26 mouse cellular contexts compared by ENCODE assay signal in the genomic region with DNA sequence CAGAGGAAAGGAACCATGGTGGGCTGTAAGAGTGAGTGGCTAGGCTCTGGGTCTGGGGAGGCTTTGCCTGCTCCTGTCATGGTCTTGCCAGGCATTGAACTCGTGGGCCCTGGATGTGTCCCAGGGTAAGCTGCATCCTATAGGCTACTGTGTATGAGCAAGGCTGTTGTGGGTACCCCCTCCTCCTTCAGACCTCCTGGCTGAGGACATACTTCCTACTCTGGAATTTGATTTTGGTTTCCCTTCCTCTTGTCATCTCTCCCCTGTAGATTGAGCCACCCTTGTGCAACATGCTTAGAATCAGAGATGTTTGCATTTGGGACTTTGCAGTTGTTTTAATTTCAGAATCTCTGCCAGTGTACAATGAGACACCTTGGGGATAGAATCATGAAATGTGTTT.
DNase-seq lines count a peak whose midpoint lies in the region; ATAC-seq and TF ChIP-seq lines count a peak whose summit lies in the region.
"Had no signal": no experiment of that assay in that cellular context is flagged by ENCODE, and none has a peak within 500 bp of the region (broad histone marks: within the 10 kb centered on the region; RNA-seq: fewer than 3 reads in every experiment).

No protein-coding gene starts in this region.

- intact Hi-C loops in heart, postnatal 36 days (cut with DNase I), result no loop called here

- peaks cover 13% of the 10 kb centered on the region; the same call in 1 of the 2 replicates for H3K4me1 ChIP-seq in olfactory bulb, adult 2 months (ENCODE audit: control insufficient read depth, insufficient read depth, low read length)
- no peaks in the 10 kb centered on the region for H3K4me1 ChIP-seq in hindbrain, embryonic 11.5 days (replicated peaks; ENCODE audit: control insufficient read depth, insufficient read depth, low read length)
- H3K4me1 ChIP-seq: embryonic facial prominence, embryonic 13.5 days; forebrain, embryonic 10.5 days; forebrain, embryonic 12.5 days had no signal

- TF ChIP-seq POLR2A in olfactory bulb, adult 2 months (IDR thresholded peaks at IDR 0.05; ENCODE audit: insufficient read depth, low read depth, low read length), result no peak

- peak; percentile 84 for ATAC-seq in granulocyte monocyte progenitor cell, adult 5-6 weeks (replicated peaks; ENCODE audit: poor library complexity, severe bottlenecking)
- peak; percentile 65 for ATAC-seq in megakaryocyte, adult 5-6 weeks (ENCODE audit: poor library complexity, severe bottlenecking)
- no peak for ATAC-seq in hindbrain, embryonic 11.5 days (ENCODE audit: low FRiP score)
- ATAC-seq: activated CD4-positive, CD25-positive, alpha-beta regulatory T cell, adult 4 months; CD4-positive, CD25-positive, alpha-beta regulatory T cell, adult 4 months; forebrain, embryonic 14.5 days; forebrain, embryonic 16.5 days; Patski had no signal

- H3K9ac ChIP-seq in hindbrain, embryonic 11.5 days (ENCODE audit: low read depth, low read length), result no peak overlapping the region
- H3K9ac ChIP-seq: embryonic facial prominence, embryonic 13.5 days; embryonic facial prominence, embryonic 15.5 days; forebrain, embryonic 12.5 days had no signal

- no peaks in the 10 kb centered on the region for H3K27me3 ChIP-seq in hindbrain, embryonic 11.5 days (ENCODE audit: control insufficient read depth, insufficient read depth, low read length)
- H3K27me3 ChIP-seq: CH12.LX; embryonic facial prominence, embryonic 13.5 days; embryonic facial prominence, embryonic 15.5 days; forebrain, embryonic 12.5 days; Patski had no signal

- 77% methylated on average over 1 of the region's 1 CpGs for WGBS in olfactory bulb, adult 2 months
- WGBS in hindbrain, embryonic 11.5 days, result 76% methylated on average over 1 of the region's 1 CpGs

- H3K27ac ChIP-seq in olfactory bulb, adult 2 months (ENCODE audit: insufficient read depth, low read depth, low read length), result peak overlapping the region; percentile 17; the same call in 1 of the 2 replicates
- no peak overlapping the region for H3K27ac ChIP-seq in hindbrain, embryonic 11.5 days (ENCODE audit: low read depth, low read length)
- H3K27ac ChIP-seq: embryonic facial prominence, embryonic 13.5 days; embryonic facial prominence, embryonic 15.5 days; forebrain, embryonic 10.5 days; forebrain, embryonic 12.5 days had no signal

- H3K4me3 ChIP-seq in olfactory bulb, adult 2 months (ENCODE audit: insufficient read depth, low read depth, low read length), result no peak overlapping the region
- no peak overlapping the region for H3K4me3 ChIP-seq in hindbrain, embryonic 11.5 days (ENCODE audit: low read depth, low read length)
- H3K4me3 ChIP-seq: embryonic facial prominence, embryonic 13.5 days; embryonic facial prominence, embryonic 15.5 days; erythroblast, embryonic 14.5 days; forebrain, embryonic 10.5 days; forebrain, embryonic 12.5 days had no signal

- no peaks in the 10 kb centered on the region for H3K36me3 ChIP-seq in hindbrain, embryonic 11.5 days (ENCODE audit: control insufficient read depth, insufficient read depth, low read length)
- H3K36me3 ChIP-seq: forebrain, embryonic 10.5 days; forebrain, embryonic 12.5 days; G1E had no signal

- no peak overlapping the region for H3K4me2 ChIP-seq in hindbrain, embryonic 11.5 days (replicated peaks; ENCODE audit: low read depth, low read length)
- H3K4me2 ChIP-seq: embryonic facial prominence, embryonic 13.5 days; embryonic facial prominence, embryonic 15.5 days; forebrain, embryonic 12.5 days had no signal

- no peak for TF ChIP-seq CTCF in olfactory bulb, adult 2 months (IDR thresholded peaks at IDR 0.05; ENCODE audit: insufficient read depth, low read depth, low read length)

- DNase-seq in hindbrain, embryonic 11.5 days (ENCODE audit: low spot score), result no peak
- no peak for DNase-seq in heart, postnatal 36 days
- DNase-seq: adrenal gland, adult 8-10 months; adrenal gland, postnatal 14 days; adrenal gland, postnatal 36 days; cerebellum, adult 11-12 months; cerebellum, adult 2 months; cerebellum, adult 9-10 months; cerebellum, postnatal 10 days; cerebellum, postnatal 25 days; embryo, embryonic 11 days had no signal

- no peaks in the 10 kb centered on the region for H3K9me3 ChIP-seq in hindbrain, embryonic 11.5 days (ENCODE audit: control insufficient read depth, low read length)
- H3K9me3 ChIP-seq: embryonic facial prominence, embryonic 15.5 days; forebrain, embryonic 10.5 days; forebrain, embryonic 12.5 days had no signal
